Mouse (Mus musculus): ENCODE measurements around the gene Ttc26.
"Not testable (repeated sequence)": the region's sequence is repeated elsewhere in the genome, so short reads cannot be mapped to it uniquely, and the experiment has no call there.

The Ttc26 gene

GRCm38 (mm10) chr6:38456425-38456824 is 75.2 kb downstream of the Ttc26 start:
- not testable (repeated sequence) for DNase-seq (ENCODE audit: extremely low read depth, low read depth)

GRCm38 (mm10) chr6:38458075-38458474 is 76.8 kb downstream of the Ttc26 start:
- DNase-seq (ENCODE audit: extremely low read depth, low read depth), result no peak

- DNase-seq (ENCODE audit: extremely low read depth, low read depth), result peak; percentile 14
These were observed 88.3 kb downstream of the Ttc26 start for GRCm38 (mm10) chr6:38469591-38469990.

All from MEL-GATA-1-ER (cell line).